Mouse (Mus musculus) liver, postnatal 0 days (tissue): ENCODE results near the gene Foxo6.

Experiments used
- CTCF ChIP-seq: sonication (generic); IDR thresholded peaks from 2 replicates; pipeline ENCODE4 v1.5.1; 2016; ENCODE audit warnings: antibody characterized with exemption, low read depth
- EP300 ChIP-seq: IDR thresholded peaks from 2 replicates; pipeline ENCODE4 v1.6.1; 2016; ENCODE audit warnings: antibody characterized with exemption, low read depth, mild to moderate bottlenecking

GRCm38 (mm10) chr4:120248800-120249261, 38.3 kb downstream of the Foxo6 start:
- no peak for TF ChIP-seq CTCF
- no peak for TF ChIP-seq EP300
